Mouse (Mus musculus) CD4-positive, CD25-positive, alpha-beta regulatory T cell, adult 2 months (primary cell): ENCODE data around the gene Snip1.
A peak's percentile ranks its signal among the peaks of the same experiment; 100 is the strongest.

Source experiments
- DNase-seq: peaks from one replicate; pipeline ENCODE4 v3.0.0-alpha.2; 2012; ENCODE audit warnings: low read depth, low spot score

The Snip1 gene

GRCm38 (mm10) chr4:125099458-125099857 lies 33.0 kb downstream of the Snip1 start:
- peak; percentile 91 for DNase-seq

DNA sequence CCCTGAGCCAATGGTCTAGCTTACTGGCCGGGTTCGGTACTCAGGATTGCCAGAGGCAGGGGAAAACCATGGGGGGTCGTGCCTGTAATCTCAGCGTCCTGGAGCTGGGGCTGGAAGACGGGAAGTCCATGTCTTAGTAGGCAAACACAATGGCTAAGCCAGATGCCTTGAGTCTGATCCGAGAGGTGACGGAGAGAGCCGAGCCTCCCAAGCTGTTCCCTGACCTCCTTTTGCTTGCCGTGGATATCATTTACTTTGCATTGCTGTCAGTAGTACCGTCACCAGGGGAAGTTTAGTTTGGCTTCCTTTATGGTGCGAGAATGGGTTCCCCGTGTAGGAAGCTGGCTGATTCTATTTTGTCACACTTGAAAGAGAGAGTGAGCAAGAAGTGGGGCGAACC lies 34.9 kb downstream of the Snip1 start:
- DNase-seq, result no peak

DNA sequence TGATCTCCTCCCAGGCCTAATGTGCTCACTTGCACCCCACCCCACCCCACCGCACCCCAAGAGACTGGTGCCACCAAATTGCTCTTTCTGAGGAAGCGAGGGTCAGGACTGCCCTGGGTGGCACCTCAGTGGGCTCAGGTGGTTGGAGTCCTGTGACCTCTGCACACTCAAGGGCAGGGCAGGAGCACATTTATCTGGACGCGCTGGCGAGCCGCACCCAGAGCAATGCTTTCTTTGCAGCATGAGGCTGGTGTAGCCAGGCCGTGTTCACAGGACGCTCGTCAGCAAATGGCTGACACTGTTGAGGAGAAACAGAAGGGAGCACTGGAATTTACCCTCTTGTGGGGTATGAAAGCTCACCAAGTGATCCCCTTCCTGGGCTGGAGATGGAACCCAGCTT lies 38.9 kb downstream of the Snip1 start:
- DNase-seq, result no peak

- DNase-seq, result peak; percentile 85
Measured at GRCm38 (mm10) chr4:125114638-125115037, 48.2 kb downstream of the Snip1 start.

- DNase-seq, result peak; percentile 10
Measured at GRCm38 (mm10) chr4:125115081-125115480, 48.6 kb downstream of the Snip1 start.

GRCm38 (mm10) chr4:125115710-125116089 lies 49.2 kb downstream of the Snip1 start:
- no peak for DNase-seq

DNA sequence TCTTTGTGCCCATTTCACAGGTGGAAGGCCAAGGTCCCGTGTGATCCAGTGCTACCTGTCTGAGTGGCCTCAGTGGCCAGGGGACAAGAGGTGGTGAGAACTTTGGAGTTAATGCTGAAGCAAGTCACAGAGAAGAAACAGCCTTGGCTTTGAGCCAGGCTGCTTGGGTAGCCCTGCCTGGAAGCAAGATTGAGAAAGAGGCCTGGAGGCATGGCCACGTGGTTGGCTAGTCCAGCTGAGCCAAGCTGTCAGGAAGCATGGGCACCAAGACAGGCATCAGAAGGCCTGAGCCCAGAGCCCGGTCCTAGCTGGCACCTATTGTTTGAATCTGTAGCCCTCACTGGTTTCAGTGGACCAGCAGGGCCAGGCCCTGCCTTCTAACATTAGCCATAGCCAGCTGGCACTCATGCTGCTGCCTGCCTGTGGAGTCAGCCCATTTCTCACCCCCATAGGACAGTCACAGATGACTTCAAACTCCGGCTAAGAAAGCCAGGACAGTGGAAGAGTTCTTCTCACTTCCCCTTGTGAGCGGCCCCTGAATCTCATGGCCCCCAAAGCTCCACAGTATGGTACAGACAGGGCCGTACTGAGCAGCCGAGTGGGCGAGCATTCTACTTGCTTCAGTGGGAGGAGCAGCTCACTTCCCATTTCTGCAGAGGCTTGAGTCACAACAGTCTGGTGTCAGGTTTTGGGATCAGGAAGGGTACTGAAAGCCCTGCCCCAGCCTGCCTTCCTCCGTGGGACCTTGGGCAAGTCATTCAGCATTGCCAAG lies 49.8 kb downstream of the Snip1 start:
- peak; percentile 25 for DNase-seq

GRCm38 (mm10) chr4:125116929-125117328 lies 50.5 kb downstream of the Snip1 start:
- peak; percentile 9 for DNase-seq

GRCm38 (mm10) chr4:125117902-125118320 lies 51.4 kb downstream of the Snip1 start:
- DNase-seq, result peak; percentile 39

- peak; percentile 36 for DNase-seq
Measured at GRCm38 (mm10) chr4:125119070-125119469, 52.6 kb downstream of the Snip1 start.

DNA sequence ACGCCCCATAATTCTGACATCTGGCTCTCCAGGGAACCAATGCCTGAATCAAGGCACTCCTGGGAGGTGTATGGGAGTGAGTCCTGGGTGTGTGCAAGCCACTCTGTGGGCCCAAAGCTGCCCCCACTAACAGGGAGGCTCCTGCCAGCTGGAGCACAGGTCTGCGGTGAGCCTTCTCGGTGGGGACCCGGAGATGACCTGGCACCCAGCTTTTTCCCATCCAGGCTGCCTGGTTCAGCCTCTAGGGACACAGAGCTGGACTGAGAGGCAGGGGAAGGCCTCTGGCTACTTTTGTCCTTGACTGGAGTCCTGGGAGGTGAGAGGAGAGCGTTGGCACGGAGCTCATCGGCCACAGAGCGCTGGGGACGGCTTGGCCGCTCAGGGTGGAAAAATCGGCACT lies 53.2 kb downstream of the Snip1 start:
- peak; percentile 18 for DNase-seq

DNA sequence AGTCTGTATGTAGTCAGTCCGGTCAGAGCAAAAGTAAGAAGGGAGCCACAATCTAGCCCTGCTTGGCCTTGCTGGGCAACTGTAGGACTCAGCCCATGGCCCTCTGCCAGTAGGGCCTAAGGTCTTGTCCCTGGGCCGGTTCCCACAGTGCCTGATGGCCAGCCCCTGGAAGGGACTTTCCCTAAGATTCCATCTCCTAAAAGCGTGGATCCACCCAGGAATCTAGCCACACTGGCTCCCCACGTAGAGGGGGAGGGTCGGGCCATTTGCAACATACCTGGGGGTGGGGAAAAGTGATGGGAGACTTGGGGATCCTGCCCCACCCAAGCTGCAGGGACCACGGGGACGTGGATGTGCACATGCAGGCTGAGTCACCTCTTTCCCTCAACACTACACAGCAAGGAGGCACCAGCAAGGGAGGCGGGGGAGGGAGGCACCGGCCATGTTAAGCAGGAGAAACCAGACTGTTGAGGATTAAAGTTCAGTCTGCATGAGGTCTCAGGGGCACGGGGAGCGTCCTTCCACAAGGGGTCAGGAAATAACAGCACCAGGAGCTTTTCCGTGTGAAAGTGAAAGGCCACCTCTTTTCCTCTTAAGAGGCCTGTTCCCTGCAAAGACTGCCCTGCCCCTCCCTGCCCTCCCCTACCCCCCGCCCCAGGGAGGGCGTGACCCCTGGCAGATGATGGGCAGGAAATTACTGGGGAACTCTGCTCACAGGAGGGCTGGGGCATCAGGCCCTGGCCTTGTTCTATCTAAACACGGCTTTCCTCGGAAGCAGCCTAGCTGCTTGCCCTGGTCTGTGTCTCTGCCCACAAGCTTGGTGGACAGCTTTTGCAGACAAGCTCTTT lies 56.2 kb downstream of the Snip1 start:
- peak; percentile 72 for DNase-seq

- DNase-seq, result peak; percentile 67
Measured at GRCm38 (mm10) chr4:125123279-125123671, 56.8 kb downstream of the Snip1 start.
